Mouse (Mus musculus) embryonic stem cell, embryonic (primary cell): Measurements from ENCODE around the gene Foxj3.

Experiments used
- CTCF ChIA-PET, 4 experiments: fragments of 300-600 bp in 2 of 4; fragments of 350-600 bp in 2 of 4; sonication (Branson Sonifier 250); formaldehyde crosslinking; loops; one replicate each; lab custom pipeline; 2022; ENCODE audit warnings: inconsistent platforms in 2 of 4; lab: Charles Lee
- POLR2A ChIA-PET, 4 experiments: fragments of 300-600 bp in 2 of 4; fragments of 350-600 bp in 2 of 4; sonication (Branson Sonifier 250); formaldehyde crosslinking; loops; one replicate each; lab custom pipeline; 2022; ENCODE audit warnings: antibody characterized with exemption in 4 of 4, inconsistent platforms in 1 of 4; lab: Charles Lee

Gene Foxj3

DNA sequence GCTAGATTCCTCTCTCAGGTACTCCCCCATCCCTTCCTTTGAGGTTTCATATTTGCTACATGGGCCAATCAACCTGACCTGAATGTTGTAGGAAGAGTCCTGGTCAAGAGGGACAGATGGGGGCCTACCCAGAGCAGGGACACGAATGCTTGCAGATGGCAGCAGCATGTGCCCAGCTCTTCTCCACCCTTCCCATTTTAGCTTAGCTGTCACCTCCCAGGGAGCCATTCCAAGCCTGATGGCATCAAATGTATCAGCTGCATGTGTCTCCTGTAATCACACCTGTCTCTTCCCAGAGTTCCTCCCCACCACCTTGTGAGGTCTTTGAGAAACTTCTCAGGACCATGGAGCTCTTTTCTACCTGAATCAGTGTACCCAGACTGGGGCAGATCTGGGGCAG lies 120.2 kb downstream of the Foxj3 start:
- CTCF ChIA-PET, result interaction anchor here in 1 of 4 experiments (1.0 kb wide), 1 partner anchor 11 kb away, joined by 4 read pairs; no protein-coding TSS in a partner anchor
- POLR2A ChIA-PET, result interaction anchor here in 2 of 4 experiments (1.1 to 1.5 kb wide), 5 partner anchors 15 to 29 kb away, joined by 3 to 4 read pairs (median 3); no protein-coding TSS in a partner anchor

DNA sequence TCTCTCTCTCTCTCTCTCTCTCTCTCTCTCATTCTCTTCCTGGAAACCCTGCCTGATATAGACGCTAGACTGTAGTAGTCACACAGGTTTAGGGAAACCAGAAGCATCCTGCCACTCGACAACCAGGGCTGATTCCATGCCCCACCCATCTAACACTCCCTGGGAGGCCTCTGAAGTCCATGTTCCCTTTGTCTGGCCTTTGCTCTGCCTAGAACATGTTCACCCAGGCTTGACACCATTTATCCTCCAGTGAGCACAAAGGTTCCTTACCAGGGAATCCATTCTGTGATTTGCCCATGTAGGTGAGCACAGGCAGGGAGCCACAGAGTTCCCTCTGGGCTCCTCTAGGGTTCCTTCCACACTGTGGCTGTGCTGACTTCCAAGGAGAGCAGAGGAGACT lies 121.4 kb downstream of the Foxj3 start:
- POLR2A ChIA-PET, result interaction anchor here in 3 of 4 experiments (0.6 to 1.3 kb wide), 4 partner anchors 15 to 25 kb away, joined by 3 to 11 read pairs (median 3); no protein-coding TSS in a partner anchor
- CTCF ChIA-PET, result no interaction called here

DNA sequence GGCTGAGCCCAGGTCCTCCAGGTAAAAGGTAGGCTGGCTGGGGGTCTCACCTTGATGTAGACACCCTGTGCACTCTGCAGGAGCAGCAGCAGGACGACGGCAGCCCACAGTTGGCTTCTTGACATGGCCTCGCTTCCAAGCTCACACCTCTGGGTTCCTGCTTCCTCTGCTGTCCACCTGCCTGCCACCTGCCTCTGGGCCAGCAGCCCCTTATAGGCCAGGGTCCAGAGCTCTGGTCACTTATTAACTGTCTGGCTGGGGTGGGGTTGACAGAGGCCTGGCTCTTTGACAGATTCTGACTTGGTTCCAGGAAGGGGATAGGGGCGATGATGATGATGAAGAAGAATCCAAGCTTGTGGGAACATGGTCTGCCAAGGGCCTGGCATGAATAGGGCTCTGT lies 121.9 kb downstream of the Foxj3 start, which contains the start of gene Guca2b:
TSS of gene Guca2b (minus strand) at position 224 of the 400 bp plus-strand sequence.
- CTCF ChIA-PET, result interaction anchor here in 1 of 4 experiments (0.9 kb wide), 1 partner anchor 28 kb away, joined by 3 read pairs; no protein-coding TSS in a partner anchor
- POLR2A ChIA-PET, result interaction anchor here in 2 of 4 experiments (1.0 to 1.3 kb wide), 3 partner anchors 15 to 28 kb away, joined by 3 to 4 read pairs (median 3); no protein-coding TSS in a partner anchor

DNA sequence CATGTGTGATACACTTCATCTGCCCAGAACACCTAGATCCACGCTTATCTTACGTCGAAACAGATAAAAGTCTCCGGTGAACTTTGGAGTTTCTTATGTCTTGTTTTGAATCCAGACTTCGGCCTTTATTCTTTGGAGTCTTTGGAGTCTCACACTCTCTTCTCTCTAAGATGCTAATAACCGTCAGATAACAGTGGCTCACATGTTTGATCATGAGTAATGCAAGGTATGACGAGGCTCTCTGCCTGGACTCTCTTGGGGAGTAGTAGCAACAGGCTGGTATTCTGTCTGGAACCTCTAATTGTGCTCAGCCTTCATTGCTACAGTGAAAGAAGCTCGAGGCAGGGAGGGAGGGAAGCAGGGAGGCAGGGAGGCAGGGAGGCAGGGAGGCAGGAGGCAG lies 123.2 kb downstream of the Foxj3 start:
- ChIA-PET CTCF (no interaction called here), POLR2A (interaction anchor here in 1 of 4 experiments (1.3 kb wide), 1 partner anchor 29 kb away, joined by 4 read pairs; no protein-coding TSS in a partner anchor)

DNA sequence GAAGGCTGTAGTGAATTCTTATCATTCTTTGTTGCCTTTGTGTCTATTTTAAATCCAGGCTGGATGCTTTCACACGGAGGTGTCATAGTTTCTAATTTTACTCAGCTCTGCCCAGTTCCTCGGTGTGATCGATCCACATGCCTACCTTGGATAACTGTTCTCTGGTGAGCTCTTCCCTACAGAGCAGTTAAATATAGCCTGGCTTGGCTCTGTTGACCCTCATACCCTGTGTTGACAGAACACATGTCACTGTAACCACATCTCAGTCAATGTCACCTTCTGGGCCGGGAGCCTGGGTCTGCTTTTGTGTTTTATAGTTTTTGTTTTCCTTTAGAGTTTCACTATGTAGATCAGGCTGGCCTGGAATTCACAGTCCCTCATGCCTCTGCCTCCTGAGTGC lies 125.3 kb downstream of the Foxj3 start:
- POLR2A ChIA-PET, result interaction anchor here in 1 of 4 experiments (0.6 kb wide), 1 partner anchor 123 kb away, joined by 3 read pairs; the partner anchor contains the start of gene Frg2f1
- CTCF ChIA-PET, result interaction anchor here in 2 of 4 experiments (0.6 kb wide), 2 partner anchors 10 to 31 kb away, joined by 3 to 5 read pairs; no protein-coding TSS in a partner anchor

DNA sequence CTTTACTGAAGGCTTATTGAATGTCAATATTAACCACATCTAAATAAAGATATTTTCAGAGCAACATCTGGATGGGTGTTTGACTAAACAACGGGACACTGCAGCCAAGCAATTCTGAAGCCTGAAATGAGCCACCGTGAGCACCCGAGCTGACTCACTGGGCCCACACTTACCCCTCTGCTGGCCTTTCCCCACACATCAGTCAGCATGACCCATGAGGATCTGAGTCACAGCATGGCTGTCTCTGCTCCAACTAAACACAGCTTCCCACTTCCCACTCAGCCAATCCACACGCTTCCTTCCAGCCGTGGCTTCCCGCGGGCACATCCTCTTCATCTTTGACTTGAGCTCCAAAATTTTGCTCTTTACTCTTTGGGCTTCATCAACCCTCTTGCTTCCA lies 126.2 kb downstream of the Foxj3 start:
- ChIA-PET CTCF (interaction anchor here in 1 of 4 experiments (0.6 kb wide), 1 partner anchor 441 kb away, joined by 11 read pairs; no protein-coding TSS in a partner anchor), POLR2A (interaction anchor here in 2 of 4 experiments (0.6 to 0.8 kb wide), 3 partner anchors 31 to 650 kb away, joined by 3 read pairs; no protein-coding TSS in a partner anchor)

DNA sequence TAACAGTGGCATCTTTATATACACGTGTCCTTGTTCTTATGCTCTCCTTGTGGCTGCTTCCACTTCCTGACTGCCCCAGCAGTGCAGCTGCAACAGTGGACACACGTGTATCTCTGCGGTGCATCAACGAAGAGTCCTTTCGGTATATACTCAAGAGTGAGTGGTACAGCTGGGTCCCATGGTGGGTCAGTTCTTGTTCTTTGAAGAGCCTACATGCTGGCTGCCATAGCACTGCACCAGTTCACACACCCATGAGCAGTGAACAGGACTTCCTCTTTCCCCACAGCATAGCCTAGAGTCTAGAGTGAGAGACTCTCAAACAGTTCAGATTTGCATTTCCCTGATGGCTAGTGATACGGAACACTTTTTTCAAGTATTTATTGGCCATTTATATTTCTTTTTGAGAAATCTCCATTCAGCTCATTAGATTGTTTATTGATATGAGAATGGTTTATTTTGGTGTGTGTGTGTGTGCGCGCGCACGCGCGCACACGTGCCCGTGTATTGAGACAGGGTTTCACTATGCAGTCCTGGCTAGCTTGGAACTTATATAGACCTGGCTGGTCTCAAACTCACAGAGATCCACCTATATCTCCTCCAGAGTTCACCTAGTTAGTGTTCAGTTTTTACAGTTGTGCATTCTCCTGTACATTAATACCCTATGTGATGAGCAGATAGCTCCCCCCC lies 126.7 kb downstream of the Foxj3 start:
- CTCF ChIA-PET, result interaction anchor here in 1 of 4 experiments (0.6 kb wide), 1 partner anchor 441 kb away, joined by 11 read pairs; no protein-coding TSS in a partner anchor
- POLR2A ChIA-PET, result interaction anchor here in 3 of 4 experiments (0.5 to 0.8 kb wide), 4 partner anchors 31 to 649 kb away, joined by 3 to 5 read pairs (median 3); no protein-coding TSS in a partner anchor

DNA sequence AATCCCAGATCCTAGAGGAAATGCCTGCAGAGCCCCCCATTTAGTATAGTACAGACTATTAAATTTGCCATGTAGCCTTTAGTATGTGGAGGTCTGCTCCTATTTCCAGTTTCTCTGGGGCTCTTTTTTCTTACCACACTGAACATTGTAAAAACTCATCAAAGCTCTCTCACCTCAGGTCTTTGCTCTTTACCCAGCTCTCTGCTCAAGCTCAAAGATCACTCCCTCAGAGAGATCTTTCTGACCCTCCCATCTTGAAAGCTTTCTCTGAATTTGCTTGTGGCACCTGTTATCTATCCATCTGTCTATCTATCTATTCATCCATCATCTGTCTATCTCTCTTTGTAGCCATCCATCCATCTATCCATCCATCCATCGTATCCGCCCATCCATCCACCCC lies 128.4 kb downstream of the Foxj3 start:
- ChIA-PET CTCF (interaction anchor here in 2 of 4 experiments (0.6 to 1.9 kb wide), 4 partner anchors 10 to 1069 kb away, joined by 3 to 8 read pairs (median 4); no protein-coding TSS in a partner anchor), POLR2A (interaction anchor here in 2 of 4 experiments (1.2 to 1.6 kb wide), 4 partner anchors 33 to 54 kb away, joined by 3 to 7 read pairs (median 4); no protein-coding TSS in a partner anchor)

DNA sequence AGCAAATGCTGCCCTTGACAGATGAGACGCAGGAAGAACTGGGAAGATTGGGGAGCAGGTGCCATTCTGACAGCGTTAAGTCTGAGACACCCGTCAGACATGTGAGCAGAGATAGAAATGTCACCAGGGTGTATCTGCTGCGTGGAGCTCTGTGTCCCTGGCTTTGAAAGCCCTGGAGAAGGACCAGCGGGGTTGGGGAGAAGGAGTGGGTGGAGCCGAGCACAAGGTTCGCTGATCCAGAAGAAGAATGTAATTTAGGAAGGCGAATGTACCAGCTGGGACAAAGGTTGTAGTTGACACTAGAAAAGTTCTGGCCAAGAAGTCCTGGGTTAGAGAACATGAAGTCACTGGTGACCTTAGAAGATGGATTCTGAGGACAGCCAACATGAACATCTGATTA lies 129.3 kb downstream of the Foxj3 start:
- CTCF ChIA-PET, result interaction anchor here in 2 of 4 experiments (0.6 to 1.9 kb wide), 4 partner anchors 9 to 406 kb away, joined by 4 to 8 read pairs (median 4); no protein-coding TSS in a partner anchor
- POLR2A ChIA-PET, result interaction anchor here in 2 of 4 experiments (0.9 to 1.6 kb wide), 4 partner anchors 10 to 54 kb away, joined by 3 to 7 read pairs (median 4); no protein-coding TSS in a partner anchor

DNA sequence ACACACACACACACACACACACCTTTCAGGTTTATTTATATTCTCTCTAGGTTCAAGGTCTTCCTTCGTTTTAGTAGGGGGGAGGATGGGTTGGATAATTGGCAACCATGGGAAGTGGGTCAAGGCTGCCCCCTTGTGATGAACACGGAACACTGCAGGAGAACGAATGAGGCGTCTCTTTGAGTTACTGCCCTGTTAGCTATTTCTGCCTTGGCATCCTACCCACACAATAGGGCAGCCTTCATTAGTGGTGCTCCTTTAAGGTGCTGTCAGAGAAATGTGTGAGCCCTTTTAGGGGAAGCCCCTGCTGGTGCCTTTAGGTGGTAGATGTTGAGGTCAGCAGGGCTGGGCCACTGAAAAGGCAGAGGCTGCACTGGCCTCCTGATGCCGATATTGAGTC lies 130.7 kb downstream of the Foxj3 start:
- ChIA-PET CTCF (interaction anchor here (0.5 to 1.4 kb wide), 22 partner anchors 9 to 1638 kb away, joined by 3 to 13 read pairs (median 4); no protein-coding TSS in a partner anchor), POLR2A (interaction anchor here in 2 of 4 experiments (1.0 to 1.5 kb wide), 2 partner anchors 36 to 128 kb away, joined by 3 read pairs; partner anchors contain the start of gene Frg2f1 (in 1 of the 2))

DNA sequence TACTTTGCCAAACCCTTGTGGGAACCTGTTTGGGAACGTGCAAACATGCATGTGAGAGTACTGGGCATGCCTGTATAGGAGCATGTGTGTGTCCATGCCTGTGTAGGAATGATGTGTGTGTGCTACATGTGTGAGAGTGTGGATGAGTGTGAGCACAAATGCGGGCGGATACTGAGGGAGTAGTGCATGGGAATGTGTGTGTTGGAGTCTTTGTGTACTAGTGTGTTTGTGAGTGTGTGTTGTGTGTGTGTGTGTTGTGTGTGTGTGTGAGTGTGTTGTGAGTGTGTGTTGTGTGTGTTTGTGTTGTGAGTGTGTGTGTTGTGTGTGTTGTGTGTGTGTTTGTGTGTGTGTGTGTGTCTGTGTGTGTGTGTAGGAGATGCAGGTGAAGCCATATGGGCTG lies 131.4 kb downstream of the Foxj3 start:
- CTCF ChIA-PET, result interaction anchor here in 2 of 4 experiments (1.2 to 1.4 kb wide), 3 partner anchors 8 to 298 kb away, joined by 3 to 5 read pairs (median 3); no protein-coding TSS in a partner anchor
- POLR2A ChIA-PET, result interaction anchor here in 3 of 4 experiments (0.6 to 1.5 kb wide), 3 partner anchors 36 to 39 kb away, joined by 3 to 5 read pairs (median 3); no protein-coding TSS in a partner anchor

DNA sequence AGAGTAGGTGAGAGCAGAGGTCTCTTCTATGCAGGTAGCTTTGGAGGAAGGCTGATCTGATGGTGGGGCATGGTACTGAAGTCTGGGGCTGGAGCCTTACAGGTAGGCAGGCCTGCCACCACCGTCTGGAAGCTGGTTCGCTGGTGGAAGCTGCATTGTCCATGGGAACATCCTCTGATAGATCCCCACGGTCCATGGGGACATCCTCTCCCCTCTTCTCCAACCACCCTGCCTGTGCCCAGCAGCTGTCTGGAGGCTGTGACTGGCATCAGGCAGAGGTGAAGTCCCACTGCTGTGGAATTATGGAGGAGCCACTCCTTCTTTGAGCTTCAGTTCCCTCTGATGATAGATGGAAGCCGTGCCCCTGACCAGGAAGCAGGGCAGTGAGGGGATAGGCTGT lies 131.8 kb downstream of the Foxj3 start:
- ChIA-PET CTCF (interaction anchor here in 2 of 4 experiments (0.7 to 1.4 kb wide), 4 partner anchors 8 to 299 kb away, joined by 3 to 5 read pairs (median 3); no protein-coding TSS in a partner anchor), POLR2A (interaction anchor here in 3 of 4 experiments (0.6 to 1.5 kb wide), 3 partner anchors 37 to 39 kb away, joined by 3 to 5 read pairs (median 3); no protein-coding TSS in a partner anchor)

DNA sequence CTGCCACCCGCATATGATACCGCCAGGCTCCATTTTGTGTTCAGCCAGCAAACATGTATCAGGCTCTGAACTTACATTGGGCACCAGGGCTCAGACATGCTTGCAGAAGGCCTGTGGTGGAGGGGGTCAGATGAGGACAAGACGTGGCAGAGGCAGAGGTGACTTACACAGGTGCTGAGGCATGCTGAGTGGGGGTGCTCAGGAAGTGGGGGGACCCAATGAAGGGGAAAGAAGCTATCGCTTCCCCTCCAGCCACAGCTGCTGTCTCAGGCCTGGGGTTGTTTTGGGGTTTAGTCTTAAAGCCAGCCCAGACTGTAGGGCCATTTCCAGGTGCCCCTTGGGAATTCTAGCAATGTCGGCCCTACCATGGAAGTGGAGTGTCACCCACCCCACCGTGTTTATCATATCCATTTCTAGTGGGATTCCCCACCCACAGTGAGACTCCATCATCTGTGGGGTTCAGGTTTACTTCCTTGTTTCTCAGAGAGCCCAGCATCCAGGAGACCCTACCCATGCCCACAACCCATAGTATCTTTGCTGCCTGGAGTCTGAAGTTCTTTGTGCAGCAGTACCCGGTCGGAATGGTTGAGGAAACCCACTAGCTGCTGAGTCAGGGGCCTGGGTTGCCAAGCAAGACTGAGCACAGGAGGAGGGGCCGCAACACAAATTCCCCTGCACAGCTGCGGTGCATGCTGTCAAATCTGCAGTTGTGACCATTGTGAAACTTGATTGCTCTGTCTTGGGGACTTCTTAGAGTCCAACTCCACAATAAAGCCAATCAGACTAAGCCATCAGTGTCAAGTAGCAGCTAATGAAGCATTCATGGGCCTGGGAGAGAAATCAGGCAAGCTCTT lies 132.8 kb downstream of the Foxj3 start:
- ChIA-PET POLR2A (interaction anchor here in 2 of 4 experiments (0.6 to 1.6 kb wide), 4 partner anchors 13 to 431 kb away, joined by 3 to 5 read pairs (median 4); no protein-coding TSS in a partner anchor), CTCF (interaction anchor here in 3 of 4 experiments (0.6 to 1.2 kb wide), 3 partner anchors 11 to 38 kb away, joined by 3 read pairs; no protein-coding TSS in a partner anchor)

DNA sequence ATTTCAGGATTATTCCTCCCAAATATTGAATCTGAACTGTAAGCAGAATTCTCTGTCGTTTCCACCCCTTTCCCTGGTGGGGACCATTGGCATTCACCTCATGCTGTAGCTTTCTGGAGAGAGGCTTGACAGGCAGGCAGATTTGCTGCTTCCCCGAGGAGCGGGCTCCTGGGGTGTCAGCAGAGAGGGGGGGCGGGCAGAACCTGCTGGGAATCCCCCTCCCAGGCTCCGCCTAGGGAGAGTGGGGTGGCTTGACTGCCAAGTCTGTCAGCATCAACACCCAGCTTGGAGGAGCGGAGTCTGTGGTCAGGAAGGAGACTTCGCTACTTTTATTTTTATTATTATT lies 133.4 kb downstream of the Foxj3 start:
- ChIA-PET POLR2A (interaction anchor here in 1 of 4 experiments (0.6 to 1.6 kb wide), 3 partner anchors 39 to 432 kb away, joined by 3 to 5 read pairs (median 3); no protein-coding TSS in a partner anchor), CTCF (interaction anchor here in 3 of 4 experiments (0.5 to 0.6 kb wide), 3 partner anchors 10 to 899 kb away, joined by 3 to 4 read pairs (median 4); no protein-coding TSS in a partner anchor)

DNA sequence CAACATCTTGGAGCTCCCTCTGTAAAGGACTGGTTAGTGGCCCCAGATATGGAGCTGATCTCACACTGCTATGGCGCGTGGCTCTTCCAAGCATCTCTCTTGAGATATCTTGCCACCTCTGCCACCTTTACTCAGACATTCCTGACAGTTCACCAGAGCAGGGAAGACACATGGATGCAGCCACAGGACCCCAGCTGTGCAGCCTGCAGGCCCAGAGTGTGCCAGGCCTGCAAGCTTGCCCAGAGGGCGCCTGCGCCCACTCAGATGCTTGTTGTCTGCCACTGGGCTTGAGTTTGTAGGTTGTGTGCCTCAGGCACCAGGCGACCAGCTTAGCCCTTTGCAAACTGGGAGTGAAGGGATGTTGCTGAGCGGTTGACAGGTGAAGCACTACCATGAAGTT lies 133.9 kb downstream of the Foxj3 start:
- POLR2A ChIA-PET, result interaction anchor here in 1 of 4 experiments (1.4 to 1.6 kb wide), 2 partner anchors 13 to 209 kb away, joined by 3 read pairs; no protein-coding TSS in a partner anchor

DNA sequence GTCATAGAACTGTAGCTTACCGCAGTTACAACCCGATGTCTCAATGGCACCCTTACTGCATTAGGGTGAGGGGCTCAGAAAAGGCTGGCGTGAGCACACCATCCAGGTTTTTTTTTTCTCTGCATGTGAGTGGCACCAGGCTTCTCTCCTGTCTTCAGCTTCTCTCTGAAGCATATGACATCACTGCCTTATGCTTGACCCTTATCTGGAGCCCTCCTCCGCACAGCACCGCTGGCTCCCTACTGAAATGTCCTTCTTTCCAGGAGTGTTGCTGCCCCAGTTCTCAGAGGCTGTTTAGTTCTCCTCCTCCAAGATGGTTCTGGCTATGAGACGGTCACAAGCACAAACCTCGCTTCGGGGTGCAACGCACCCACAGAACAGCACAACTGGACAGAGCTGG lies 134.4 kb downstream of the Foxj3 start:
- POLR2A ChIA-PET, result interaction anchor here in 1 of 4 experiments (1.4 to 1.6 kb wide), 2 partner anchors 13 to 208 kb away, joined by 3 read pairs; no protein-coding TSS in a partner anchor
- CTCF ChIA-PET, result interaction anchor here in 2 of 4 experiments (0.5 to 0.6 kb wide), 2 partner anchors 434 to 476 kb away, joined by 3 to 4 read pairs; partner anchors contain the start of gene Svbp (in 1 of the 2)

More for the DNA sequence above, 133.9 kb downstream of the Foxj3 start:
- CTCF ChIA-PET, result interaction anchor here in 2 of 4 experiments (0.5 kb wide), 3 partner anchors 282 to 900 kb away, joined by 3 to 4 read pairs (median 4); partner anchors contain the start of gene Svbp (in 1 of the 2)
